Mouse (Mus musculus) 3134 (cell line): ENCODE results near the gene Vmn2r48.
"Not testable (repeated sequence)": the region's sequence is repeated elsewhere in the genome, so short reads cannot be mapped to it uniquely, and the experiment has no call there.

Source experiments
- DNase-seq: peaks from one replicate; pipeline ENCODE4 v3.0.0-alpha.2; 2011; ENCODE audit warnings: low spot score; ENCODE audit not compliant: insufficient read length; ENCODE audit errors: extremely low read depth

Vmn2r48 gene

DNA sequence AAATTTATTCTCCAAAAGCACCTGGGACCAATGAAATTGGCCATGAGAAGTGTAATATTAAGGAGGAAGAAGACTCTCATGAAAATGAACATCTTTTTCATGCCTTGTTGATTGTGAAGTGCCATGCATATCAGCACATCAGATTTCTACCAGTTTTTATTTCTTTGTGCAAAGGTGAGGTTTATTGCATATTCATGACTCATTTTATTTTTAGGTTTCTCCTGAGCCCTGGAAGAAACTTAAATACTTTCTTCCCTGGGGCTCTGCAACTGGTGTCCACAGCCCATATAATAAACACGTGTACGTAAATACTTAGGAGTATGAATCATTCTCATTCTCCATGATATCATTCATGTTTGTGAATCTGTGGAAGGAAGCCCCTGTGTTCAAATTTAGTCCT, at the start of gene Vmn2r48:
TSS of gene Vmn2r48 (minus strand) at position 101 of the 400 bp plus-strand sequence.
- DNase-seq, result not testable (repeated sequence)

- DNase-seq, result not testable (repeated sequence)
Measured at GRCm38 (mm10) chr7:9992157-9992556, 38.8 kb upstream of the Vmn2r48 start, which contains the start of gene Vmn2r49. TSS of gene Vmn2r49 (minus strand) at chr7:9992257.
